Mouse (Mus musculus) Patski (cell line): ENCODE measurements around the gene Gp6. TPM values are rescaled to one million over a fixed set of nuclear protein-coding genes. Genes with fewer than 3 reads are reported as not detected.
"Not testable (repeated sequence)": the region's sequence is repeated elsewhere in the genome, so short reads cannot be mapped to it uniquely, and the experiment has no call there.

Source experiments
- ATAC-seq: fragments of 100-300 bp; one replicate; pipeline ENCODE4 v1.8.0; 2021
- CTCF ChIA-PET: fragments of 350-600 bp; sonication (Branson Sonifier 250); formaldehyde crosslinking; loops from one replicate; lab custom pipeline; 2022; ENCODE audit warnings: inconsistent platforms; lab: Charles Lee
- POLR2A ChIA-PET: fragments of 350-600 bp; sonication (Branson Sonifier 250); formaldehyde crosslinking; loops from one replicate; lab custom pipeline; 2022; ENCODE audit warnings: antibody characterized with exemption, inconsistent platforms; lab: Charles Lee
- DNase-seq: peaks from one replicate; pipeline ENCODE4 v3.0.0-alpha.2; 2011; ENCODE audit warnings: low read depth, low spot score
- H3K27me3 ChIP-seq: fragments of 371-371 bp; one replicate; pipeline ENCODE4 v1.5.1; 2021
- CTCF ChIP-seq: fragments of 100-300 bp; IDR thresholded peaks from one replicate; pipeline ENCODE4 v1.5.1; 2021
- in situ Hi-C: fragments of 300-500 bp; cut with MboI; formaldehyde crosslinking; loops from 3 replicates; pipeline ENCODE4 v1.11.1; 2018; ENCODE audit warnings: low pct_unique_long_range_greater_than_20kb, mixed read lengths
- polyA plus RNA-seq: library from polyadenylated mRNA; unstranded; gene quantifications from one replicate; pipeline ENCODE4 v1.2.3, GENCODE M21; 2021

Gp6 gene
- polyA plus RNA-seq, 1 experiment from 2014 or later, result not detected

- POLR2A ChIA-PET, result no interaction called here
- in situ Hi-C loops, result no loop called here
Observed at GRCm38 (mm10) chr7:4419681-4420080, 22.1 kb upstream of the Gp6 start.

DNA sequence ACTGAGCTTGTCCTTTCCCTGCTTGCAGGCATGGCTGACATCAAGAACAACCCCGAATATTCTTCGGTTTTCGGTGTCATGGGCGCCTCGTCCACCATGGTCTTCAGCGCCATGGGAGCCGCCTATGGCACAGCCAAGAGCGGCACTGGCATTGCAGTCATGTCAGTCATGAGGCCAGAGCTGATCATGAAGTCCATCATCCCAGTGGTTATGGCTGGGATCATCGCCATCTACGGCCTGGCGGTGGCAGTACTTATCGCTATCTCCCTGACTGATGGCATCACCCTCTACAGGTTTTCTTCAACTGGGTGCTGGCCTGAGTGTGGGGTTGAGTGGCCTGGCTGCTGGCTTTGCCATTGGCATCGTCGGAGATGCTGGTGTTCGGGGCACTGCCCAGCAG, 14.9 kb upstream of the Gp6 start:
- H3K27me3 ChIP-seq, CTCF ChIA-PET, DNase-seq, ATAC-seq, in situ Hi-C loops, POLR2A ChIA-PET: not testable (repeated sequence)

More at GRCm38 (mm10) chr7:4419681-4420080, 22.1 kb upstream of the Gp6 start:
- CTCF ChIA-PET, result no interaction called here
- DNase-seq (no peak), ATAC-seq (no peak)
- no peak for TF ChIP-seq CTCF
- no peaks in the 10 kb centered on the region for H3K27me3 ChIP-seq

GRCm38 (mm10) chr7:4373521-4373920, 24.0 kb downstream of the Gp6 start:
- POLR2A ChIA-PET, result no interaction called here
- in situ Hi-C loops, result no loop called here
- no peak for DNase-seq
- CTCF ChIA-PET, result no interaction called here
- no peak for ATAC-seq
- H3K27me3 ChIP-seq, result no peaks in the 10 kb centered on the region
- TF ChIP-seq CTCF, result no peak

DNA sequence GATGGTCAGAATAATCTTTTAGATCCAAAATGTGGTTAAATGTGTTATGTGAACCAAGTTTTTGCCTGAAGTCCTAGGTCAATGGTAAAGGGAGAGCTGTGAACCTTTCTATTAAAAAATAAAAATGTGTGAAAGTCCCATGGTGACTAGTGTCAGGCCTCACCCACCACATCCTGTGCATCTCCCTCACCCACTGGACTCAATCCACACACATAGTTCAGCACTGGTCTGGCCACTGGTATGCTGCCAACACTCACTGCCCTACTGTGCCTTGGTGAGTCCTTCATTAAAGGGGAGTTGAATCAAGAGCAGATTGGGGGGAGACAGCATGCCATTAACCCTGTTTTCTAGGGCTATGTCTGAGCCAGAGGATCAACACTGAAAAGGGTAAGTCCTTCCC, 60.0 kb downstream of the Gp6 start, which contains the start of gene Ncr1:
TSS of gene Ncr1 (plus strand) at position 216 of the 400 bp plus-strand sequence.
- ChIA-PET POLR2A (no interaction called here), CTCF (no interaction called here)
- in situ Hi-C loops, result no loop called here
- DNase-seq (no peak), ATAC-seq (no peak)
- TF ChIP-seq CTCF, result no peak
- no peaks in the 10 kb centered on the region for H3K27me3 ChIP-seq

GRCm38 (mm10) chr7:4323301-4323700, 74.2 kb downstream of the Gp6 start:
- H3K27me3 ChIP-seq, result peaks cover 4% of the 10 kb centered on the region
- CTCF ChIA-PET, result no interaction called here
- ATAC-seq (no peak), DNase-seq (no peak)
- POLR2A ChIA-PET, result interaction anchor here (0.6 kb wide), 1 partner anchor 299 kb away, joined by 4 read pairs; no protein-coding TSS in a partner anchor
- in situ Hi-C loops, result no loop called here
- TF ChIP-seq CTCF, result no peak

Other genes starting within 250 kb of the Gp6 start
- 6.4 TPM for gene Leng9, start 247.4 kb downstream of the Gp6 start, polyA plus RNA-seq
- gene Cdc42ep5, start 232.9 kb downstream of the Gp6 start, polyA plus RNA-seq, result 0.58 TPM
- not detected for gene Lilra5, start 160.0 kb downstream of the Gp6 start, polyA plus RNA-seq
- not detected for gene Ncr1, start 60.0 kb downstream of the Gp6 start, polyA plus RNA-seq
- gene Rdh13, start 47.9 kb upstream of the Gp6 start, polyA plus RNA-seq, result 45.3 TPM
- gene Eps8l1, start 62.9 kb upstream of the Gp6 start, polyA plus RNA-seq, result 0.04 TPM
- 85.2 TPM for gene Ppp1r12c, start 103.9 kb upstream of the Gp6 start, polyA plus RNA-seq
- not detected for gene Tnnt1, start 118.6 kb upstream of the Gp6 start, polyA plus RNA-seq
- gene Tnni3, start 126.5 kb upstream of the Gp6 start, polyA plus RNA-seq, result 0.33 TPM
- 1.9 TPM for gene Dnaaf3, start 134.7 kb upstream of the Gp6 start, polyA plus RNA-seq
- 0.12 TPM for gene Syt5, start 149.8 kb upstream of the Gp6 start, polyA plus RNA-seq
- gene Ptprh, start 206.3 kb upstream of the Gp6 start, polyA plus RNA-seq, result not detected
- 2.6 TPM for gene Tmem86b, start 233.7 kb upstream of the Gp6 start, polyA plus RNA-seq